Mouse (Mus musculus) embryonic stem cell, embryonic (primary cell): Measurements from ENCODE around the gene Cds2.

Experiments used
- CTCF ChIA-PET, 4 experiments: fragments of 300-600 bp in 2 of 4; fragments of 350-600 bp in 2 of 4; sonication (Branson Sonifier 250); formaldehyde crosslinking; loops; one replicate each; lab custom pipeline; 2022; ENCODE audit warnings: inconsistent platforms in 2 of 4; lab: Charles Lee
- POLR2A ChIA-PET, 4 experiments: fragments of 300-600 bp in 2 of 4; fragments of 350-600 bp in 2 of 4; sonication (Branson Sonifier 250); formaldehyde crosslinking; loops; one replicate each; lab custom pipeline; 2022; ENCODE audit warnings: antibody characterized with exemption in 4 of 4, inconsistent platforms in 1 of 4; lab: Charles Lee

Cds2 gene

GRCm38 (mm10) chr2:132305165-132305564 lies 42.2 kb downstream of the Cds2 start:
- ChIA-PET CTCF (interaction anchor here in 3 of 4 experiments (0.8 to 2.0 kb wide), 5 partner anchors 9 to 42 kb away, joined by 3 to 5 read pairs (median 3); no protein-coding TSS in a partner anchor), POLR2A (interaction anchor here in 2 of 4 experiments (1.3 to 21.7 kb wide), 4 partner anchors 10 to 53 kb away, joined by 3 to 321 read pairs (median 76); no protein-coding TSS in a partner anchor)

- CTCF ChIA-PET: interaction anchor here in 3 of 4 experiments (0.8 to 2.0 kb wide), 5 partner anchors 10 to 42 kb away, joined by 3 to 5 read pairs (median 3); no protein-coding TSS in a partner anchor
- POLR2A ChIA-PET: interaction anchor here in 3 of 4 experiments (0.6 to 21.7 kb wide), 4 partner anchors 11 to 1369 kb away, joined by 3 to 321 read pairs (median 75); no protein-coding TSS in a partner anchor
These were observed 43.0 kb downstream of the Cds2 start for GRCm38 (mm10) chr2:132305988-132306387.

DNA sequence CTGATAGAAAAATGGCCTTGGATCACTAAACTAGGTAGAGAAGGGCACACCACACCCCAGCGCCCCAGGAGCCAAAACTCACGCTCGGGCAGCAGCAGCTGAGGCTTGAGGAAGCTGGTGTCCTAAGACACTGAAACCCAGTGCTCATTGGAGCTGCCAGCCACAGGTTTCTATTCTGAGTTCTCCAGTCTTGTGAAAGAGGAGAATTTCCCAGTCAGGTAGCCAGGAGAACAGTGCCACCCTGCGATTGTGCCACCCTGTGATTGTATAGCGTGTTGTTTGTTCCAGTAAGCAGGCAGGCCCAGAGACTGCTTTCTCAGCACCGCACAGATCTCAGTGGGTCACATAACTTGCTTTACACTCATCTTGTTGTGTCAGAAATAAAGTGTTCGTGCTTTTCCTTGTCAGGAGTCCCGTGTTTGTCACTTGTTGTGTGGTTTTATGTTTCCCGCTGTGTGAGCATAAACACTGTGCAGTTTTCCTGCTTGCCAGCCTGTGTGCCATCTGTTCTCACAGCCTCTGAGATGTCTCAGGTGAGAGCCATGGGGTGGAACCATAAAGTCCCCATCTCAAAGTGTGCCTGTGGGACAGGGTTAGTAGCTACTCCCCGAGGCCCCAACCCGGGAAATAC lies 44.4 kb downstream of the Cds2 start:
- ChIA-PET POLR2A (interaction anchor here in 3 of 4 experiments (0.7 to 21.7 kb wide), 6 partner anchors 13 to 560 kb away, joined by 3 to 321 read pairs (median 6); no protein-coding TSS in a partner anchor), CTCF (interaction anchor here in 1 of 4 experiments (2.0 kb wide), 1 partner anchor 12 kb away, joined by 5 read pairs; no protein-coding TSS in a partner anchor)

GRCm38 (mm10) chr2:132308829-132309228 lies 45.9 kb downstream of the Cds2 start:
- ChIA-PET POLR2A (interaction anchor here in 1 of 4 experiments (11.3 to 21.7 kb wide), 2 partner anchors 14 to 27 kb away, joined by 147 to 321 read pairs; no protein-coding TSS in a partner anchor), CTCF (interaction anchor here in 1 of 4 experiments (0.6 kb wide), 1 partner anchor 281 kb away, joined by 3 read pairs; no protein-coding TSS in a partner anchor)

DNA sequence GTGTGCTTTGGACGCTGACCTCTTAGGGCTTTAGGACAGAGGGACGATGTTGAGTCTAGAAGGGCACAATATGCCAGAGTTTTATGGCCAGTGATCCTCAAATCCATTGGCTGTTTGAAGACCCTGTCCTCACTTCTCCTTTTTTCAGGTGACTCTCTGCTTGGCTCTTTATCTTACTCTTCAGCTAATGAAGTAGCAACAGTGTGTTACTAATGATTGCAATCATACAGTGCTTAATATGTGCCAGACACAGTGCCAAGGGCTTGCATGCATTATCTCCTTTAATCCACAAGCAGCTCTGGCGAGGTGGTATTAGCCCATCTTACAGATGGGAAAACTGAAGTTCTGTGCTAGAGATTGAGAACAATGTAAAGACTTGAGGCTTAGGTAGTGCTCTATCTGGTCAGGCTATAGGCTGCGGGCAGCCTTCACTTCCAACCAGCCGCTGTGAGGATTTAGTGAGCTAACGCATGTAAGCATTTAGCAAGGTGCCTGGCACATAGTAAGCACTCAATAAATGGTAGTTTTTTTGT lies 46.5 kb downstream of the Cds2 start:
- ChIA-PET POLR2A (interaction anchor here in 1 of 4 experiments (11.3 to 21.7 kb wide), 2 partner anchors 15 to 28 kb away, joined by 147 to 321 read pairs; no protein-coding TSS in a partner anchor), CTCF (interaction anchor here in 1 of 4 experiments (0.6 kb wide), 2 partner anchors 281 to 432 kb away, joined by 3 to 10 read pairs; no protein-coding TSS in a partner anchor)

GRCm38 (mm10) chr2:132312616-132313015 lies 49.7 kb downstream of the Cds2 start:
- ChIA-PET CTCF (no interaction called here), POLR2A (interaction anchor here in 1 of 4 experiments (0.6 kb wide), 1 partner anchor 253 kb away, joined by 16 read pairs; no protein-coding TSS in a partner anchor)

DNA sequence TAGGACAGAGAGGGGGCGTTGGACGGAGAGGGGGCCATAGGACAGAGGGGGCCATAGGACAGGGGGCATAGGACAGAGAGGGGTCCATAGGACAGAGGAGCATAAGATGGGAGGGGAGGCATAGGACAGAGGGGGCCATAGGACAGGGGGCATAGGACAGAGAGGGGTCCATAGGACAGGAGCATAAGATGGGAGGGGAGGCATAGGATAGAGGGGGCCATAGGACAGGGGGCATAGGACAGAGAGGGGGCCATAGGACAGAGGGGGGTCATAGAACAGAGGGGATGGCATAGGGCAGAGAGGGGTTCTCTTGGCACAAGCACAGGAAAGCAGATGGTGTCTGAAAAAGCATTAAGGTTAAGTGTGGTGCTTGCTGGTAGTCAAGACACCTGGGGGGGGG lies 50.6 kb downstream of the Cds2 start:
- CTCF ChIA-PET: no interaction called here
- POLR2A ChIA-PET: no interaction called here

- CTCF ChIA-PET: interaction anchor here in 2 of 4 experiments (0.7 to 1.5 kb wide), 2 partner anchors 173 to 589 kb away, joined by 3 to 5 read pairs; no protein-coding TSS in a partner anchor
- POLR2A ChIA-PET: interaction anchor here in 1 of 4 experiments (0.6 to 0.8 kb wide), 3 partner anchors 18 to 68 kb away, joined by 3 read pairs; no protein-coding TSS in a partner anchor
These were observed 51.1 kb downstream of the Cds2 start for GRCm38 (mm10) chr2:132314057-132314456.

- ChIA-PET POLR2A (interaction anchor here in 2 of 4 experiments (1.1 kb wide), 2 partner anchors 13 to 31 kb away, joined by 3 read pairs; no protein-coding TSS in a partner anchor), CTCF (interaction anchor here (0.5 to 2.1 kb wide), 23 partner anchors 10 to 786 kb away, joined by 3 to 17 read pairs (median 3); no protein-coding TSS in a partner anchor)
These were observed 53.3 kb downstream of the Cds2 start for GRCm38 (mm10) chr2:132316041-132316808.

DNA sequence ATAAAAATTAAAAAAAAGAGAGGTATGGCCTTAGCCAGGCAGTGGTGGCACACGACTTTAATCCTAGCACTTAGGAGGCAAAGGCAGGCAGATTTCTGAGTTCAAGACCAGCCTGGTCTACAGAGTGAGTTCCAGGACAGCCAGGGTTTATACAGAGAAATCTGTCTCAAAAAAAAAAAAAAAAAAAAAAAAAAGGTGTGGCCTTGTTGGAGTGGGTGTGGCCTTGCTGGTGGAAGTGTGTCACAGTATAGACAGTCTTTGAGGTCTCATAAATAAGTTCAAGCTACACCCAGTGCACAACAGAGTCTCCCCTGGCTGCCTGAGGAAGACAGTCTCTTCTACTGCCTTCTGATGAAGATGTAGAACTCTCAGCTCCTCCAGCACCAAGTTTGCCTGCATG lies 54.2 kb downstream of the Cds2 start:
- ChIA-PET POLR2A (no interaction called here), CTCF (interaction anchor here in 2 of 4 experiments (0.6 to 2.1 kb wide), 2 partner anchors 165 to 587 kb away, joined by 15 to 17 read pairs; no protein-coding TSS in a partner anchor)

DNA sequence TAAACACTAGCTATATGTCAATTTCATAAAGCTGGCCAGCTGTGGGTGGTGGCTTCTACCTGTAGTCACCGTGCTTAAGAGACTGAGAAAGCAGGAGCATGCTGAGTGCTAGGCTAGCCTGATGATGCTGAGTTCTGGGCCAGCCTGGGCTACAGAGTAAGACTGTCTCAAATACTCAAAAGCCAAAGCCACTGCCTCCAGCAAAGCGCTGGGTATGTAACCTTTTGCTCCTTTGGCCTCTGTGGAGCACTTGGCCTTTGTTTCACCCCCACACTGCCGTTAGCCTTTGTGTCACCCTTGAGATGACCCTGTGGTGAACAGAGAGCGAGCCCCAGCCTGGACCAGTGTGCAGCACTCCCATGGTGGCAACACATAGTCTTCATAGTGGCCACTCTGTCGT lies 57.6 kb downstream of the Cds2 start:
- CTCF ChIA-PET: interaction anchor here in 1 of 4 experiments (0.7 kb wide), 1 partner anchor 511 kb away, joined by 3 read pairs; no protein-coding TSS in a partner anchor
- POLR2A ChIA-PET: no interaction called here

- POLR2A ChIA-PET: no interaction called here
- CTCF ChIA-PET: interaction anchor here in 2 of 4 experiments (0.6 kb wide), 3 partner anchors 66 to 386 kb away, joined by 3 to 4 read pairs (median 4); no protein-coding TSS in a partner anchor
These were observed 60.6 kb downstream of the Cds2 start for GRCm38 (mm10) chr2:132323541-132323940.

- ChIA-PET POLR2A (interaction anchor here in 1 of 4 experiments (0.7 kb wide), 1 partner anchor 68 kb away, joined by 3 read pairs; no protein-coding TSS in a partner anchor), CTCF (no interaction called here)
These were observed 74.3 kb downstream of the Cds2 start for GRCm38 (mm10) chr2:132337202-132337601.

- ChIA-PET POLR2A (no interaction called here), CTCF (no interaction called here)
These were observed 77.4 kb downstream of the Cds2 start for GRCm38 (mm10) chr2:132340350-132340749.

GRCm38 (mm10) chr2:132341293-132341692 lies 78.3 kb downstream of the Cds2 start:
- POLR2A ChIA-PET: no interaction called here
- CTCF ChIA-PET: no interaction called here

DNA sequence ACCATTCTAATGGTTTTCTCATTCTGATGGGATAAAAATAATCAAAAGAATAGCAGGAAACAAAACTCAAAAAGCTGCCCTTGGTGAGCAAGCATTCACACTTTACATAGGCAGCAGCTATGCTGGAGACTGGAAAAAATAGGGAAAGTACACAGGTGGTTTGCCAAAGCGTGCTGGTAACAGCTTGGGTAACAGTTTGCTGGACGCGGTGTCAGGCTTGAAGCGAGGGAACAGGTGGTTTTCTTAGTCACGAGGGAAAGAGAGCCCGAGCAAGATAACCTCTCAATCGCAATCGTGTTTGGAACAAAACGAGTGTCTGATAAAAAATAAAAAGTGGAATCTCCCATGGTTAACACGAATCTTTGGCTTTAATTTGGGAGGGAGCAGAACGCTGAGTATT lies 80.9 kb downstream of the Cds2 start:
- ChIA-PET CTCF (no interaction called here), POLR2A (no interaction called here)
